Mouse (Mus musculus) heart, postnatal 0 days (tissue): Measurements from ENCODE around the gene Tex14. TPM values are rescaled to one million over a fixed set of nuclear protein-coding genes. Genes with fewer than 3 reads are reported as not detected.
"Not testable (repeated sequence)": the region's sequence is repeated elsewhere in the genome, so short reads cannot be mapped to it uniquely, and the experiment has no call there.

ENCODE experiments used
- ATAC-seq: fragments of 200-750 bp; cut with Nextera tagmentation; 2 replicates; pipeline ENCODE4 v1.8.0; 2017; ENCODE audit warnings: low read depth, moderate number of reproducible peaks, moderate library complexity; ENCODE audit not compliant: insufficient read depth
- DNase-seq: peaks from one replicate; pipeline ENCODE4 v3.0.0-alpha.2; 2016; ENCODE audit warnings: low spot score
- H3K27ac ChIP-seq: fragments of 300-500 bp; sonication (generic); 2 replicates; pipeline ENCODE4 v1.5.1; 2014; ENCODE audit warnings: low read depth, mild to moderate bottlenecking
- H3K27me3 ChIP-seq: fragments of 300-500 bp; sonication (generic); 2 replicates; pipeline ENCODE4 v1.6.1; 2014; ENCODE audit warnings: low read length, mixed read lengths; ENCODE audit not compliant: control insufficient read depth, insufficient read depth
- H3K36me3 ChIP-seq: fragments of 300-500 bp; sonication (generic); replicated peaks from 2 replicates; pipeline ENCODE4 v1.6.1; 2014; ENCODE audit warnings: low read length, mixed read lengths; ENCODE audit not compliant: control insufficient read depth, insufficient read depth
- H3K4me1 ChIP-seq: fragments of 300-500 bp; sonication (generic); 2 replicates; pipeline ENCODE4 v1.6.1; 2014; ENCODE audit warnings: antibody characterized with exemption; ENCODE audit not compliant: control insufficient read depth, insufficient read depth
- H3K4me2 ChIP-seq: fragments of 300-500 bp; sonication (generic); 2 replicates; pipeline ENCODE4 v1.6.1; 2014; ENCODE audit warnings: low read depth, mild to moderate bottlenecking, low read length, moderate library complexity
- H3K4me3 ChIP-seq: fragments of 300-500 bp; sonication (generic); 2 replicates; pipeline ENCODE4 v1.5.1; 2014; ENCODE audit warnings: low read depth, low read length
- H3K9ac ChIP-seq: fragments of 300-500 bp; sonication (generic); replicated peaks from 2 replicates; pipeline ENCODE4 v1.6.1; 2014; ENCODE audit warnings: low read depth, low read length, mixed read lengths
- H3K9me3 ChIP-seq: fragments of 300-500 bp; sonication (generic); replicated peaks from 2 replicates; pipeline ENCODE4 v1.6.1; 2016; ENCODE audit warnings: low read length; ENCODE audit not compliant: control insufficient read depth
- CTCF ChIP-seq: IDR thresholded peaks from 2 replicates; pipeline ENCODE4 v1.5.1; 2016; ENCODE audit warnings: antibody characterized with exemption, control low read depth, low read depth
- EP300 ChIP-seq: IDR thresholded peaks from 2 replicates; pipeline ENCODE4 v1.6.1; 2016; ENCODE audit warnings: antibody characterized with exemption, low read depth
- WGBS: fragments of 180-500 bp; shearing (Covaris S2); extraction: QIAGEN DNeasy Blood & Tissue Kit; methylation state at CpG from one replicate; pipeline ENCODE4 v1.1.7; 2014; 5-methylcytosine and 5-hydroxymethylcytosine counted together
- polyA plus RNA-seq: library from polyadenylated mRNA; unstranded; fragments of >200 nt; fragmentation: Nextera tagmentation; extraction: Ambion mirVana; gene quantifications from 2 replicates; pipeline ENCODE4 v1.2.1, GENCODE M21; 2015
- total RNA-seq: library from RNA; depleted of rRNA; stranded (reverse); fragments of >200 nt; gene quantifications from 2 replicates; pipeline ENCODE4 v1.2.3, GENCODE M21; 2014; ENCODE audit warnings: low replicate concordance

Tex14 gene
- total and polyA plus RNA-seq, 2 experiments from 2014 or later = 0.22 to 0.46 TPM

DNA sequence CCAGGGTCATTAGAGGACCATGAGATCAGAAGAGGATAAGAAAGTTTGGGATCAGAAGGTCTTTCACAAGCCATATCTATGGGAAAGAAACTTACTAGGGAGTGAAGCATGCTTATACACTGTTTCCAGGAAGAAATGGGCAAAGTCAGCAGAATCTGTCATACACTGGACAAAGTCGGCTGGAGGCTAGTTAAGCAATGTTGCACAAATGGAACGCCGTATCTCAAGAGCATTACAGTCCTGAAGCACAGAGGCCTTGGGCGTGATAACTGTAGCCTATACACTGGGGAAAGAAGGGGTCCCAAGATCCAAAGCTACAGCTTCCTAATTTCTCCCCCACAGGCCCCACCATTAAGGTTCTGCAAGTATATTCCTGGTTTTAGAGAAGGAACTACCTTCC, 51.1 kb downstream of the Tex14 start:
- Histone ChIP-seq H3K4me3 (no peak overlapping the region), H3K4me2 (no peak overlapping the region), H3K27me3 (no peaks in the 10 kb centered on the region), H3K36me3 (no peaks in the 10 kb centered on the region), H3K9me3 (no peaks in the 10 kb centered on the region), H3K9ac (no peak overlapping the region), H3K27ac (no peak overlapping the region), H3K4me1 (no peaks in the 10 kb centered on the region)
- WGBS = 82% methylated on average over 4 of the region's 4 CpGs
- no peak for ATAC-seq
- no peak for DNase-seq
- no peak for TF ChIP-seq EP300
- TF ChIP-seq CTCF = no peak

DNA sequence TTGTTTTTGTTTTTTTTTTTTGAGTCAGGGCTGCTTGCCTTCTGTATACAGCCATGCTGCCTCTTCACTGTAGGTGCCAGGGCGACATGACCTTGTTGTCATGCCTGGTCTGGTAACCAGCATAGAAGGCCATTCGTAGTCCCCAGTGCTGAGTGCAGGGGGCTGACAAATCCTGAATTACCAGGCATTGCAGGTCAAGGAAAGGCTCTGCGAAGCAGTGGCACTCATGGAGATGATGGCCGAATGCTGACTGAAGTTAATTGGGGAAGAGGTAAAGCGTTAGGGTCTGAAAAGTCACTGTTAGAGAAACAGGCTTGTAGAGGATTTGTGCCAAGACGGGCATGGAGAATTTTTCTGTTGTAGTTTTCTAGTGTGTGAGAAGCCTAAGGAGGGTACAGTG, 55.7 kb downstream of the Tex14 start:
- Histone ChIP-seq H3K27ac (no peak overlapping the region), H3K36me3 (no peaks in the 10 kb centered on the region), H3K27me3 (no peaks in the 10 kb centered on the region), H3K9me3 (no peaks in the 10 kb centered on the region), H3K9ac (no peak overlapping the region), H3K4me2 (no peak overlapping the region), H3K4me1 (no peaks in the 10 kb centered on the region), H3K4me3 (no peak overlapping the region)
- TF ChIP-seq CTCF (no peak), EP300 (no peak)
- DNase-seq (no peak), ATAC-seq (no peak)
- 86% methylated on average over 6 of the region's 6 CpGs for WGBS

DNA sequence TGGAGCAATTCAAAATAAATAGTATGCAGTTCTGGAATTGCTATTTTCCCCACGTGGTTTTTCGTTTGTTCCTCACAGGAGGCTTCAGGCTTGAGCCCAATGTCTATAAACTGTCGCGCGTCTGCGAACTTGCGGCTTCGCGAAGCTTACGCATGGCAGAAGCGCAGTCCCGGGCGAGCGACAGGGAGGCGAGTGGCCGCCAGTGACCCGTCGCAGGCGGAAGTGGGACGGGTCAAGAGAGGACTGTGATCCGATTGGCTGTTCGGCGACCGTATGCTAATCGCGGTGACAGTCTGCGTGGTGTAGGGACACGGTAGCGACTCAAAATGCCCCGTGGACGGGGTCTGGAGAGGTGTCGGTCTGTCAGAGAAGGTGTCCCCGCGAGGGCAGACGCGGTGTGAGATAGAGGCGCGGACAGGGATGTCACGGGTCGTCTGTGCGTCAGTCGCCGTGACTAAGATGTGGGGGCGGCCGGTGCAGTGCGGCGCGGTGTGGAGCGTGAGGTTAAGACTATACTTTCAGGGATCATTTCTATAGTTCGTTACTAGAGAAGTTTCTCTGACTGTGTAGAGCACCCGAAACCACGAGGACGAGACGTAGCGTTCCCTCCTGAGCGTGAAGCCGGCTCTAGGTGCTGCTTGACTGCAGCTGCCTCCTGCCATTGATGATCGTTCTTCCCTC, 57.1 kb downstream of the Tex14 start:
- not testable (repeated sequence) for H3K9ac ChIP-seq

DNA sequence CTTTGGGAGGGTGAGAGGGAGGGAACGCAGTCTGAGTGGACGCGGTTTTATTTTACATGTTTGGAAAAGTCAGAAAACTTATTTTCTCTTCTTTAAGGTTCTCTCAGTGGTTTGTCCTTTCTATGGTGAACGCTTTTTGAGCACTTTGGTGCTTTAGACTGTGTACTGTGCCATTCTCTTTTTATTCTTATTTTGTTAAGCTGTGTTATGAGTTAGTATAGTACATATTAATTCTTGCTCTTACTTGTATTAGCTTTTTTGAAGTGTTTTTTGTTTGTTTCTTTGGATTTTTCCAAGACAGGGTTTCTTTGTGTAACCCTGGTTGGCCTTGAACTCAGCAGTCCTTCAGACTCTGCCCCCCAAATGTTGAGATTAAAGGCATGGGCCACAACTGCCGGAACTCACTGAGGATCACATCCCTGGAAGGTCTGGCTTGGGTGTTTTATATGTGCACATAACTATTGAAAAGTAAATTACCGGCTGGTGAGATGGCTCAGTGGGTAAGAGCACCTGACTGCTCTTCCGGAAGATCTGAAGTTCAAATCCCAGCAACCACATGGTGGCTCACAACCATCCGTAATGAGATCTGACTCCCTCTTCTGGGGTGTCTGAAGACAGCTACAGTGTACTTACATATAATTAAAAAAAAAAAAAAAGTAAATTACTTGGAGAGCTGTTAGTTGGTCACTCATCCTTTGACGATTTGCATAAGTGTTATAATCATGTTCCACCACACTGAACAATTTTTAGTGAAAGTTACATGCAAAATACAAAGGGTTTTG, 57.8 kb downstream of the Tex14 start:
- Histone ChIP-seq H3K4me1 (no peaks in the 10 kb centered on the region), H3K4me3 (no peak overlapping the region), H3K27me3 (no peaks in the 10 kb centered on the region), H3K9me3 (no peaks in the 10 kb centered on the region), H3K27ac (peak overlapping the region; percentile 75), H3K9ac (no peak overlapping the region), H3K36me3 (no peaks in the 10 kb centered on the region), H3K4me2 (no peak overlapping the region)
- DNase-seq (peak; percentile 40), ATAC-seq (no peak; the same call in 1 of the 2 replicates)
- 8% methylated on average over 9 of the region's 9 CpGs for WGBS
- TF ChIP-seq EP300 (no peak), CTCF (no peak)

More for the DNA sequence above, 57.1 kb downstream of the Tex14 start:
- WGBS = 0% methylated on average over 21 of the region's 58 CpGs
- DNase-seq (peak; percentile 34), ATAC-seq (peak; percentile 99)
- not testable (repeated sequence) for H3K4me1 ChIP-seq, H3K9me3 ChIP-seq, H3K27me3 ChIP-seq, H3K36me3 ChIP-seq
- H3K27ac ChIP-seq = peak overlapping the region; percentile 12; the same call in 1 of the 2 replicates
- peak overlapping the region; percentile 4; the same call in 1 of the 2 replicates for H3K4me3 ChIP-seq
- peak overlapping the region; percentile 36; the same call in 1 of the 2 replicates for H3K4me2 ChIP-seq

DNA sequence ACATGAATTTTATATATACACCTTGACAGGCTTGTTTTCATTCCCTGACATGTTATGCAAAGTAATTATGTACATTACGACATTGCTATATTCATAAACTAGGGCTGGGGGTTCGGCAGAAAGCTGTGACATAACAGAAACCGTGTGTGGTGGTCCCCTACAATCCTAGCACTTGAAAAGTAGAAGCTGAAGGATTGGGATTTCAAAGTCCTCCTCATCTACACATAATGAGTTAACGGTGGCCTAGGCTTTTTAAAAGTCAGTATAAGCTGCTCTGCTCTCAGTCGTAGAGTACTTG, 58.3 kb downstream of the Tex14 start:
- H3K27ac ChIP-seq = no peak overlapping the region
- H3K4me2 ChIP-seq = no peak overlapping the region
- H3K36me3 ChIP-seq = no peaks in the 10 kb centered on the region
- H3K4me1 ChIP-seq = no peaks in the 10 kb centered on the region
- TF ChIP-seq CTCF (no peak), EP300 (no peak)
- 61% methylated on average over 5 of the region's 5 CpGs for WGBS
- H3K9ac ChIP-seq = no peak overlapping the region
- no peak for DNase-seq
- H3K4me3 ChIP-seq = no peak overlapping the region
- no peaks in the 10 kb centered on the region for H3K27me3 ChIP-seq
- ATAC-seq = no peak
- no peaks in the 10 kb centered on the region for H3K9me3 ChIP-seq

DNA sequence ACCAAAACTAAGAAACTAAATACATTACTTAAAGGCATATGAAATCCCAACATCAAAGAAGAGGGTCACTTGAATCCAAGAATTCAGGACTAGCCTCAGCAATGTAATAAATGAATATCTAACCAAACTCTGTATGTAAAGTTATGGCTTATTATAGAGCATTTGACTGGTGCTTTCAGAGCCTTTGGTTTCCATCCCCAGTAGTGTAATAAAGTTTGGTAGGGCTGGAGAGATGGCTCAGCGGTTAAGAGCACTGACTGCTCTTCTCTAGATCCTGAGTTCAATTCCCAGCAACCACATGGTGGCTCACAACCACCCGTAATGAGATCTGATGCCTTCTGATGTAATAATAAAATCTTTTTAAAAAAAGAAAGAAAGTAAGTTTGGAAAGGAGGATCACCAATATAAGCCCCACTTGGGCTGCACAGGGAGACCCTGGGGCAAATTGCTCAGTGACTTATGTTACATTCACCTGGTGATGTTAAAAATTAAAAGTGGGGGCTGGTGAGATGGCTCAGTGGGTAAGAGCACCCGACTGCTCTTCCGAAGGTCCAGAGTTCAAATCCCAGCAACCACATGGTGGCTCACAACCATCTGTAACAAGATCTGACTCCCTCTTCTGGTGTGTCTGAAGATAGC, 59.0 kb downstream of the Tex14 start:
- H3K4me1 ChIP-seq, H3K4me3 ChIP-seq, H3K27me3 ChIP-seq, H3K9me3 ChIP-seq, H3K4me2 ChIP-seq, H3K27ac ChIP-seq, H3K36me3 ChIP-seq, DNase-seq, H3K9ac ChIP-seq, ATAC-seq: not testable (repeated sequence)
- WGBS = 78% methylated on average over 4 of the region's 4 CpGs
